Mouse (Mus musculus) liver, embryonic 15.5 days (tissue): ENCODE data around the gene Acox1. TPM values are rescaled to one million over a fixed set of nuclear protein-coding genes. Genes with fewer than 3 reads are reported as not detected.
A peak's percentile ranks its signal among the peaks of the same experiment; 100 is the strongest.

Source experiments
- ATAC-seq: fragments of 200-750 bp; cut with Nextera tagmentation; 2 replicates; pipeline ENCODE4 v1.8.0; 2017; ENCODE audit warnings: moderate number of reproducible peaks, mild to moderate bottlenecking, moderate library complexity; ENCODE audit not compliant: insufficient read depth
- H3K27ac ChIP-seq: fragments of 300-500 bp; sonication (generic); replicated peaks from 2 replicates; pipeline ENCODE4 v1.5.1; 2015; ENCODE audit warnings: mild to moderate bottlenecking, inconsistent platforms
- H3K27me3 ChIP-seq: fragments of 300-500 bp; sonication (generic); 2 replicates; pipeline ENCODE4 v1.6.1; 2015; ENCODE audit warnings: mild to moderate bottlenecking, inconsistent platforms
- H3K36me3 ChIP-seq: fragments of 300-500 bp; sonication (generic); replicated peaks from 2 replicates; pipeline ENCODE4 v1.6.1; 2015; ENCODE audit warnings: moderate library complexity, mild to moderate bottlenecking, inconsistent platforms
- H3K4me1 ChIP-seq: fragments of 300-500 bp; sonication (generic); replicated peaks from 2 replicates; pipeline ENCODE4 v1.6.1; 2015; ENCODE audit warnings: inconsistent platforms
- H3K4me2 ChIP-seq: fragments of 300-500 bp; sonication (generic); 2 replicates; pipeline ENCODE4 v1.6.1; 2015; ENCODE audit warnings: moderate library complexity, mild to moderate bottlenecking, inconsistent platforms
- H3K4me3 ChIP-seq: fragments of 300-500 bp; sonication (generic); replicated peaks from 2 replicates; pipeline ENCODE4 v1.5.1; 2015; ENCODE audit warnings: mild to moderate bottlenecking, inconsistent platforms
- H3K9ac ChIP-seq: fragments of 300-500 bp; sonication (generic); 2 replicates; pipeline ENCODE4 v1.6.1; 2015; ENCODE audit warnings: moderate library complexity, mild to moderate bottlenecking, inconsistent platforms
- H3K9me3 ChIP-seq: fragments of 300-500 bp; sonication (generic); replicated peaks from 2 replicates; pipeline ENCODE4 v1.6.1; 2016; ENCODE audit warnings: inconsistent platforms
- whole genome bisulfite sequencing: fragments of 180-500 bp; shearing (Covaris S2); methylation state at CpG from one replicate; pipeline ENCODE4 v1.1.7; 2015; ENCODE audit warnings: mixed read lengths; ENCODE audit not compliant: insufficient replicate concordance; 5-methylcytosine and 5-hydroxymethylcytosine counted together
- polyA plus RNA-seq: library from polyadenylated mRNA; unstranded; fragments of >200 nt; fragmentation: Nextera tagmentation; extraction: Ambion mirVana; gene quantifications from 2 replicates; pipeline ENCODE4 v1.2.1, GENCODE M21; 2015

The Acox1 gene
- polyA plus RNA-seq, 1 experiment from 2014 or later, result 32.5 TPM

- ATAC-seq, result no peak
- H3K4me2 ChIP-seq, result no peak overlapping the region
- H3K4me1 ChIP-seq, result no peaks in the 10 kb centered on the region
- no peak overlapping the region for H3K9ac ChIP-seq
- peaks cover 59% of the 10 kb centered on the region for H3K27me3 ChIP-seq
- no peaks in the 10 kb centered on the region for H3K9me3 ChIP-seq
- 1% methylated on average over 2 of the region's 2 CpGs for WGBS
- H3K27ac ChIP-seq, result no peak overlapping the region
- no peaks in the 10 kb centered on the region for H3K36me3 ChIP-seq
- no peak overlapping the region for H3K4me3 ChIP-seq
These were observed 27.6 kb upstream of the Acox1 start for GRCm38 (mm10) chr11:116226414-116226813.

- no peak for ATAC-seq
- H3K4me2 ChIP-seq, result peak overlapping the region; percentile 43
- H3K36me3 ChIP-seq, result no peaks in the 10 kb centered on the region
- H3K9me3 ChIP-seq, result no peaks in the 10 kb centered on the region
- H3K4me3 ChIP-seq, result peak overlapping the region; percentile 17; the same call in 1 of the 2 replicates
- H3K9ac ChIP-seq, result no peak overlapping the region
- peaks cover 24% of the 10 kb centered on the region for H3K4me1 ChIP-seq
- peaks cover 59% of the 10 kb centered on the region for H3K27me3 ChIP-seq
- no peak overlapping the region for H3K27ac ChIP-seq
- WGBS, result 17% methylated on average over 23 of the region's 23 CpGs
These were observed 23.9 kb upstream of the Acox1 start for GRCm38 (mm10) chr11:116222740-116223059.

GRCm38 (mm10) chr11:116221931-116222739 lies 23.3 kb upstream of the Acox1 start:
- no peak overlapping the region for H3K9ac ChIP-seq

GRCm38 (mm10) chr11:116219885-116220284 lies 21.0 kb upstream of the Acox1 start:
- H3K4me3 ChIP-seq, result no peak overlapping the region
- H3K4me2 ChIP-seq, result no peak overlapping the region
- H3K4me1 ChIP-seq, result peaks cover 24% of the 10 kb centered on the region
- no peak overlapping the region for H3K9ac ChIP-seq
- H3K9me3 ChIP-seq, result no peaks in the 10 kb centered on the region
- peaks cover 47% of the 10 kb centered on the region for H3K27me3 ChIP-seq
- H3K36me3 ChIP-seq, result no peaks in the 10 kb centered on the region
- 5% methylated on average over 4 of the region's 4 CpGs for WGBS
- no peak overlapping the region for H3K27ac ChIP-seq
- no peak for ATAC-seq

More at GRCm38 (mm10) chr11:116221931-116222739, 23.3 kb upstream of the Acox1 start:
- peaks cover 24% of the 10 kb centered on the region for H3K4me1 ChIP-seq
- 6% methylated on average over 53 of the region's 53 CpGs for WGBS
- H3K27me3 ChIP-seq, result peaks cover 55% of the 10 kb centered on the region
- peak overlapping the region; percentile 43 for H3K4me2 ChIP-seq
- H3K36me3 ChIP-seq, result no peaks in the 10 kb centered on the region
- H3K27ac ChIP-seq, result no peak overlapping the region
- ATAC-seq, result no peak
- H3K9me3 ChIP-seq, result no peaks in the 10 kb centered on the region
- H3K4me3 ChIP-seq, result peak overlapping the region; percentile 17; the same call in 1 of the 2 replicates

GRCm38 (mm10) chr11:116218737-116219400 lies 20.0 kb upstream of the Acox1 start:
- WGBS, result 39% methylated on average over 7 of the region's 7 CpGs
- Histone ChIP-seq H3K36me3 (no peaks in the 10 kb centered on the region), H3K27me3 (peaks cover 37% of the 10 kb centered on the region), H3K27ac (peak overlapping the region; percentile 77), H3K9me3 (no peaks in the 10 kb centered on the region), H3K4me2 (no peak overlapping the region), H3K9ac (no peak overlapping the region), H3K4me1 (peaks cover 24% of the 10 kb centered on the region), H3K4me3 (no peak overlapping the region)
- peak; percentile 34; the same call in 1 of the 2 replicates for ATAC-seq

GRCm38 (mm10) chr11:116218263-116218662 lies 19.4 kb upstream of the Acox1 start:
- Histone ChIP-seq H3K27me3 (peaks cover 31% of the 10 kb centered on the region), H3K4me3 (no peak overlapping the region), H3K9me3 (no peaks in the 10 kb centered on the region), H3K36me3 (no peaks in the 10 kb centered on the region), H3K4me2 (no peak overlapping the region), H3K9ac (no peak overlapping the region), H3K27ac (peak overlapping the region; percentile 77), H3K4me1 (peaks cover 24% of the 10 kb centered on the region)
- 64% methylated on average over 2 of the region's 2 CpGs for WGBS
- ATAC-seq, result peak; percentile 27; the same call in 1 of the 2 replicates

GRCm38 (mm10) chr11:116216549-116216948 lies 17.7 kb upstream of the Acox1 start:
- Histone ChIP-seq H3K36me3 (no peaks in the 10 kb centered on the region), H3K9ac (no peak overlapping the region), H3K4me3 (no peak overlapping the region), H3K27me3 (peaks cover 14% of the 10 kb centered on the region), H3K27ac (no peak overlapping the region), H3K4me1 (peaks cover 24% of the 10 kb centered on the region), H3K9me3 (no peaks in the 10 kb centered on the region), H3K4me2 (no peak overlapping the region)
- no peak for ATAC-seq
- 75% methylated on average over 11 of the region's 11 CpGs for WGBS

- H3K27ac ChIP-seq, result no peak overlapping the region
- H3K9ac ChIP-seq, result no peak overlapping the region
- ATAC-seq, result no peak
- H3K4me3 ChIP-seq, result no peak overlapping the region
- H3K4me2 ChIP-seq, result no peak overlapping the region
- peaks cover 25% of the 10 kb centered on the region for H3K4me1 ChIP-seq
- H3K36me3 ChIP-seq, result no peaks in the 10 kb centered on the region
- peaks cover 8% of the 10 kb centered on the region for H3K27me3 ChIP-seq
- no peaks in the 10 kb centered on the region for H3K9me3 ChIP-seq
- 68% methylated on average over 6 of the region's 6 CpGs for WGBS
These were observed 17.1 kb upstream of the Acox1 start for GRCm38 (mm10) chr11:116215991-116216390.

GRCm38 (mm10) chr11:116215181-116215580 lies 16.3 kb upstream of the Acox1 start:
- no peak overlapping the region for H3K4me3 ChIP-seq
- no peak overlapping the region for H3K27ac ChIP-seq
- H3K36me3 ChIP-seq, result no peaks in the 10 kb centered on the region
- no peak for ATAC-seq
- H3K4me2 ChIP-seq, result no peak overlapping the region
- WGBS, result 79% methylated on average over 7 of the region's 7 CpGs
- H3K9ac ChIP-seq, result no peak overlapping the region
- H3K9me3 ChIP-seq, result no peaks in the 10 kb centered on the region
- H3K27me3 ChIP-seq, result peaks cover under 1% of the 10 kb centered on the region; the same call in 1 of the 2 replicates
- peaks cover 31% of the 10 kb centered on the region for H3K4me1 ChIP-seq

GRCm38 (mm10) chr11:116213877-116214510 lies 15.1 kb upstream of the Acox1 start:
- Histone ChIP-seq H3K4me2 (no peak overlapping the region), H3K27ac (no peak overlapping the region), H3K4me1 (peaks cover 20% of the 10 kb centered on the region), H3K9ac (no peak overlapping the region), H3K27me3 (no peaks in the 10 kb centered on the region), H3K4me3 (no peak overlapping the region), H3K36me3 (no peaks in the 10 kb centered on the region), H3K9me3 (no peaks in the 10 kb centered on the region)
- WGBS, result 78% methylated on average over 13 of the region's 13 CpGs
- no peak for ATAC-seq

- H3K4me1 ChIP-seq, result peaks cover 10% of the 10 kb centered on the region; the same call in 1 of the 2 replicates
- H3K4me3 ChIP-seq, result no peak overlapping the region
- H3K4me2 ChIP-seq, result no peak overlapping the region
- H3K27ac ChIP-seq, result no peak overlapping the region
- no peaks in the 10 kb centered on the region for H3K27me3 ChIP-seq
- H3K9ac ChIP-seq, result no peak overlapping the region
- 74% methylated on average over 6 of the region's 6 CpGs for WGBS
- no peak for ATAC-seq
- no peaks in the 10 kb centered on the region for H3K9me3 ChIP-seq
- H3K36me3 ChIP-seq, result no peaks in the 10 kb centered on the region
These were observed 14.0 kb upstream of the Acox1 start for GRCm38 (mm10) chr11:116212847-116213246.
